Comparison of ENCODE assay signal across 11 mouse cellular contexts in the genomic region with DNA sequence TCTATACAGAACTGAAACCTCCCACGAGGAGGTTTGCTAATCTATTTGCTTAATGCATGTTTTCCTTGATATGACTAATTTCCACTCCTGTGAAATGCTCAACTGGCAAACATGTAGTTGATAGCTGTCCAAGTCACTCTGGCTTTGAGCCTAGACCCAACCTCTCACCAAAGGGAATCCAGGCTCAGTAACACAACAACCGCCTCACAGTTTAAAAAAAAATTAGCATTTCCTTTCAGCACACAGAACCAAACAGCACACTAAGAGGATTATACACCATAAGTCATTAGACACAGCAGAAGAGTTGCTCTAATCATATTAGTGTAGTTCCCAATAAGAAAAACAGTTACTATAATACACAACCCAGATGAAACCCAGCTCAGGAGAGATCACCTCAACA. TPM values are rescaled to one million over a fixed set of nuclear protein-coding genes. Genes with fewer than 3 reads are reported as not detected.
DNase-seq lines count a peak whose midpoint lies in the region; ATAC-seq lines count a peak whose summit lies in the region.
"Had no signal": no experiment of that assay in that cellular context is flagged by ENCODE, and none has a peak within 500 bp of the region (broad histone marks: within the 10 kb centered on the region; RNA-seq: fewer than 3 reads in every experiment).

No protein-coding gene starts in this region.

- ATAC-seq in neural tube, embryonic 15.5 days (ENCODE audit: low FRiP score), result no peak

- H3K27ac ChIP-seq in neural tube, embryonic 15.5 days (replicated peaks), result no peak overlapping the region

- no peaks in the 10 kb centered on the region for H3K9me3 ChIP-seq in neural tube, embryonic 15.5 days (replicated peaks)

- intact Hi-C loops in heart, postnatal 25 days (cut with DNase I), result no loop called here

- peak; percentile 27 for DNase-seq in heart, postnatal 4 days
- no peak for DNase-seq in heart, adult 8-10 months (ENCODE audit: low spot score)
- peak; percentile 51 for DNase-seq in adipocyte (ENCODE audit: low spot score)
- peak; percentile 28 for DNase-seq in cerebellum, adult 9-11 months
- DNase-seq in lung, postnatal 10 days, result peak; percentile 22
- no peak for DNase-seq in spleen, adult 12 weeks (ENCODE audit: low spot score)
- DNase-seq in heart, postnatal 25 days (ENCODE audit: low spot score), result no peak

- H3K9ac ChIP-seq in neural tube, embryonic 15.5 days (replicated peaks), result no peak overlapping the region

- 68% methylated on average over 2 of the region's 2 CpGs for WGBS in neural tube, embryonic 15.5 days

- H3K27me3 ChIP-seq in neural tube, embryonic 15.5 days (replicated peaks), result no peaks in the 10 kb centered on the region

- no peaks in the 10 kb centered on the region for H3K4me1 ChIP-seq in neural tube, embryonic 15.5 days

- no peaks in the 10 kb centered on the region for H3K36me3 ChIP-seq in neural tube, embryonic 15.5 days

- H3K4me3 ChIP-seq in neural tube, embryonic 15.5 days (replicated peaks), result no peak overlapping the region

- H3K4me2 ChIP-seq in neural tube, embryonic 15.5 days, result no peak overlapping the region

RNA-seq across cellular contexts. Expression of gene Alkal2, which starts 33.2 kb away (rescaled TPM):
- total RNA-seq in heart, postnatal 4 days (2021), result not detected
- total RNA-seq in heart, adult 8-10 months (2022), result 1 to 10 TPM in 1 of 4 experiments, under 1 TPM in 3; 0.52 to 1.2 (median 0.81) TPM
- 1.6 and 1.7 TPM in 2 replicates for polyA plus RNA-seq in neural tube, embryonic 15.5 days (2015; fragmentation: Nextera tagmentation; extraction: Ambion mirVana)
- total RNA-seq in heart, postnatal 25 days (2021), result 1 to 10 TPM in 1 of 2 experiments, under 1 TPM in 1; 0.44 to 1.2 TPM
- total RNA-seq: MEL had no signal
- polyA plus RNA-seq: heart, postnatal 0 days; liver, embryonic 16.5 days had no signal

Comparison
In these comparisons a context has a peak if more than half of its experiments do, and no peak if none do; other contexts are left out.
1. DNase-seq: peak in heart, postnatal 4 days (single experiment), adipocyte (single experiment), cerebellum, adult 9-11 months (single experiment) and lung, postnatal 10 days (single experiment); none in heart, adult 8-10 months (single experiment), spleen, adult 12 weeks (single experiment) and heart, postnatal 25 days (single experiment).